Mouse (Mus musculus): ENCODE measurements at regions not wholly inside any gene's neighbourhood (a gene's known extent, or its start where the extent isn't known, plus 50 kb on each side); places are given as distances from the start of the nearest gene placed in this dataset.

DNA sequence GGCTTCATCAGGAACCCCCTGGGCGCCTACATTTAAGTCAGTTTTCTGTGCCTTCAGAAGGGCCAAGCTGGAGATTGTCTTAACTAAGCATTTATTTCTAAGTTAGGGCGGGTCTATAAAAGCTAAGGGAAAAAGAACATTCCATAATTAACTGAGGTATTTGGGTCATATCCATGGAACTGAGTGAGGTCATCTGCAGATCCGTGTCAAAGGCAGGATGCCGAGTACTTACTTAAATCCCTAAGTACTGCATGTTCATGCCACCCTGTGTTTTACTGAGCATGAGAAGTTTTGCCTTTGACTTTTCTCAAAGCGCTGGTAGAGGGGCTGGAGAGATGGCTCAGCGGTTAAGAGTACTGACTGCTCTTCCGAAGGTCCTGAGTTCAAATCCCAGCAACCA, 57.7 kb upstream of the Rfpl4b start:
- TF ChIP-seq CEBPB (IDR thresholded peaks at IDR 0.05; ENCODE audit: insufficient read depth, poor library complexity, severe bottlenecking), result no peak
- TF ChIP-seq POLR2AphosphoS2 (IDR thresholded peaks at IDR 0.05; ENCODE audit: insufficient read length, low read depth), result no peak
- TF ChIP-seq POLR2A (IDR thresholded peaks at IDR 0.05; ENCODE audit: insufficient read length, low read depth), result no peak
- no peak for TF ChIP-seq USF1 (IDR thresholded peaks at IDR 0.05; ENCODE audit: low read depth)
- TF ChIP-seq MYOD1 (IDR thresholded peaks at IDR 0.05; ENCODE audit: control insufficient read depth in 1 of 3, insufficient read length in 2 of 3, low read depth in 2 of 3), result no peak
- TF ChIP-seq MAX (IDR thresholded peaks at IDR 0.05; ENCODE audit: low read depth), result no peak
- TF ChIP-seq REST (IDR thresholded peaks at IDR 0.05; ENCODE audit: insufficient read depth, insufficient read length), result no peak
- no peak for TF ChIP-seq E2F4 (IDR thresholded peaks at IDR 0.05; ENCODE audit: insufficient read depth)
